Mouse (Mus musculus) urinary bladder, adult 18-20 months (tissue): Measurements from ENCODE around the gene Fam217a.
"Not testable (repeated sequence)": the region's sequence is repeated elsewhere in the genome, so short reads cannot be mapped to it uniquely, and the experiment has no call there.

ENCODE experiments used
- DNase-seq, 2 experiments: peaks; one replicate each; pipeline ENCODE4 v3.0.0; 2022; ENCODE audit warnings: low spot score in 2 of 2, mixed read lengths in 2 of 2

Fam217a gene

DNA sequence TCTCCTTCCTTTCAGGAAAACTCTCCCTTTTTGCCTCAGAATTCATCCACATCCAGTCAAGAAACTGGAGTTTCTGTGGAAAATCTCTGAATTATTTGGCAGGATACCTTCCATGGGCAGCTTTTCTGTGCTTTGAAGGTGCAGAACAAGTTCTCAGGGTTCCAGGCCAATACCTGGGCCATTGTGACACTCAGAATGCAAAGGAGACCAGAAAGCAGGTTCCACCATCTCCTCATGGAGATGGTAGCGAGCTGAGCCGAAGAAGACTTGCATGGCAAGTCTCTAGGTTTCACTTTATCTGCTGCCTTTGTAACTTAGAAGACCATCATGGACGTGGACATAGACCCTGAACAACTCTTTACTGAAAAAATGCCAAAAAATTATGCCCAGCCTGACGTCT, at the start of gene Fam217a, which contains the start of gene 4933417A18Rik:
Gene Fam217a, minus strand, starts transcription at position 101 of the 400 bp plus-strand sequence.
Gene 4933417A18Rik, plus strand, starts transcription at position 200 of the 400 bp plus-strand sequence.
- DNase-seq = no peak

DNA sequence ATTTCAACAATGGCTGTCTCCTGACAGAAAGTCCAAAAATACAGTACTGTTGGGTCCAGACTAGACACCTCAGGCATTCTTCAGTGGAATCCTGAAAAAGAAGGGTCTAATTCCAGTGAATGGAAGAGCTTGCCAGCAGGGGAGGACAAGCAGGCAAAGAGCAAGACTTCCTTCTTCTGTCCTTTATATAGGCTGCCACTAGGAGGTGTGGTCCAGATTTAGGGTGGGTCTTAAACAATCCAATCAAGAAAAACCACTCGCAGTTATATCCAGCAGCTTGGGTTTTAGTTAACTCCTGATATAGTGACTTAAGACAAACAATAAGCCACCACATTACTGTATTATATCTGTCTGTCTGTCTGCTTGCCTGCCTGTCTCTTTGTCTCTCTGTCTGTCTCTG, 49.7 kb upstream of the Fam217a start:
- no peak for DNase-seq

DNA sequence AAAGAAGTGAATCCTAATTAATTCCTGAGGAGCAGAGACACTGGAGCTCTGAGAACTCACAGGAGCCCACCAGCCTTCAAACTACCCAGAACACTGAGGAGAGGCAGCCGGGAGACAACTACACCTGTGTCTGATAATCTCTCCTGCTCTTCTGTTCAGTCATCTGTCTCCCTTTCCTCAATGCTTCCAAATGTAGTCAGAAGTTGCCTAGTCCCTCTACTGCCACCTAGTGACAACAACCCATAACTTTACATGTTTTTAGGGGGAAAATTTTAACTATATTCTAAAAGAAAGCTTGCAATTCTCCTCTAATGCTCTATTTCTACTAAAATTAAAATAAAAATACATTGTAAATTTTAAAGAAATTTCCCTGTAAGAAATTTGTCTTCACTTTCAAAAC, 49.0 kb upstream of the Fam217a start:
- DNase-seq = no peak

DNA sequence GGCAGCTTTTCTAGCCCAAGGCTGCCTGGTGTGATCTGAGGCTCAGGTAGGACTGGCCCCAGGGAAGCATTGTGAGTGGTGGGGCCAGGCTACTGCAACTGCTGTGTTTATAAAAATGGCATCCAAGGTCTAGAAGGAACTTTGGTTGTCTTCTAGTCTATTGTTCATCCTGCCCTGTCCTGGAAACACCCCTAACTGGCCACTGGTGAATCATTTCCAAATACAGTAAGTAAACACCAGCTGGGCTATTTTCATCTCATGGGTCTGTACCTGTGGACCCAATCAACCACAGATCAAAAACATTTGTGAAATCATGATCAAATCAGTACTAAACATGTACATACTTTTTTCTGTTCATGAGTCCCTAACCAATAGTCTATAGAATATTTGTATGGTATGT, 48.3 kb upstream of the Fam217a start:
- DNase-seq = not testable (repeated sequence)

DNA sequence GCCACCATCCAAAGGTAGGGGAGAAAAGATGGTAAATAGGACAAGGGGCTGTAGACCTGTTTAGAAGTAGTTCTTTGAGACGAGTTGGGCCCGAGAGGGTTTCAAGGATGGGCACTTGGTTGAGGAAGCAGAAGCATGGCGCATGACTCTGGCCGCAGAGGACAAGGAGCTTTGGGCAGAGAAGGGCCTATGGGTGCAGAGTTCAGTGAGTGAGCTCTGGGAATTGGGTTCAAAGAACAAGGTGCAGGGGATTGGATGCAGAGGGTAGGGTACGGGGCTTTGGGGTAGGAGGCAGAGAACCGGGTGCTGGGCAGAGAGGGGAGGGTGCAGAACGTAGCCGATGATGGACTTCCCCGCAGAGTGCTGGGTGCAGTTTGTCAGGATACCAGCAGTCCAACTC, 41.5 kb upstream of the Fam217a start:
- not testable (repeated sequence) for DNase-seq

DNA sequence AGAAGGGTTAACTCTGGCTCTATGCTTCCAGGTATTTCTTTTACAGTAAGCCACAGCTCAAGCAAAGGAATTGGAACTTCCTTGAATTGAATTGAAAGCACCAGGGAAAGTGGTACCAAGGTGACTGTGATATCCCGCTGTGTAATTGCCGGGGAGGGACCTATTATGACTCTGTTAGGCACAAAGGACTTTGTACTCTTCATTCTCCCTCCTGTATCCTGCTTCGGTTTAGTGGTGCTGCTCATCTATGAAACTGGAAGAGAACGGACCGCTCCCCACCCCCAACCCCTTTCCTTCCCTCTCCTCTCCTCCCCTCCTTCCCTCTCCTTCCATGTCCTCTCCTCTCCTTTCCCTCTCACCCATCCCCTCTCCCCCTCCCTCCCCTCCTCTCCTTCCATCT, 40.8 kb upstream of the Fam217a start:
- no peak for DNase-seq

DNA sequence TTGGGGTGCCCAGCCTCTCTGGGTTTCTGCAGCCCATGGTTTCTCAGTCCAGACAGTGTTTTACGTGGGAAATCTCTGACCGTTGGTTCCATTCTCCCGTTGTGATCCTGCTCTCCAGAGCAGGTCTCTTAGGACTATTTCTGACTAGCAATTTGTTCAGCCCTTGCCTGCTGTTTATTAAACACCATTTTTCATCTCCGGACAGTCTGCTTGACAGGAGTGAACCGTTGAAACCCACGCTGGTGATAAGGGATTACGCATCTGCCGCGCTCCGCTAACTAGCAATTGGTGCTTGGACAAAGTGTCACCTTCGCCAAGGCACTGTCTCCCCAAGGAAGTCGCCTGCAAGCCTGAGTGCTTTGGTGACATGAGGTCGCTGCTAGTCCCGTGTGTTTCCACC, 40.3 kb upstream of the Fam217a start:
- peak in 1 of 2 experiments; percentile 9 for DNase-seq

DNA sequence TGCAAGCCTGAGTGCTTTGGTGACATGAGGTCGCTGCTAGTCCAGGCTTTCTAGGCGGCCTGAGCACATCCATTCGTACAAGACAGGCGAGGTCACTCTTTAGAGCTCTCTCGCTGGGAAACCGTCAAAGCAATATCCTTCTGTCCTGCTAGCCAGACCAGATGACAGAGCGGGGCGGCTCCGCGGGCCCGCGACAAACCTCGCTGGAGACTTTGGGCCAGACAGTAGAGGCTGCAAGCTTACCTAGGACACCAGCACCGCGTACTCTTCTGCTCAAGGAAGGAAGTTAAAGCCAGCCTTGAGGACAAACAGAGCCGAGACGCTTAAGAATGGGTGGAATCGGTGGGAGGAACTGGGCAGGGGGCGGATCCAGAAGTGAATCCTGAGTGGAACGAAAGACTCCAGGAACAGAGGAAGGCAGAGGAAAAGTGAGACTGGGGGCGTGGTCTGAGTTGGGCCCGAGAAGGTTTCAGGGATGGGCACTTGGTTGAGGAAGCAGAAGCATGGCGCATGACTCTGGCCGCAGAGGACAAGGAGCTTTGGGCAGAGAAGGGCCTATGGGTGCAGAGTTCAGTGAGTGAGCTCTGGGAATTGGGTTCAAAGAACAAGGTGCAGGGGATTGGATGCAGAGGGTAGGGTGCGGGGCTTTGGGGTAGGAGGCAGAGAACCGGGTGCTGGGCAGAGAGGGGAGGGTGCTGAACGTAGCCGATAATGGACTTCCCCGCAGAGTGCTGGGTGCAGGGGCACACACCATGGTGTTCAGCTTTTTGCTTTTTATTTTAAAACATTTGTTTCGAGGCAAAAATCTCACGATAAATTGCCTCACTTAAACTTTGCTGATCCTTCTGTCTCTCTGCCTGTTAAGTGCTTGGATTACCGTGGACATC, 39.6 kb upstream of the Fam217a start, which contains the start of gene Eci3:
Gene Eci3, minus strand, starts transcription at position 300 of the 887 bp plus-strand sequence.
- DNase-seq = peak; percentile 36 to 45

DNA sequence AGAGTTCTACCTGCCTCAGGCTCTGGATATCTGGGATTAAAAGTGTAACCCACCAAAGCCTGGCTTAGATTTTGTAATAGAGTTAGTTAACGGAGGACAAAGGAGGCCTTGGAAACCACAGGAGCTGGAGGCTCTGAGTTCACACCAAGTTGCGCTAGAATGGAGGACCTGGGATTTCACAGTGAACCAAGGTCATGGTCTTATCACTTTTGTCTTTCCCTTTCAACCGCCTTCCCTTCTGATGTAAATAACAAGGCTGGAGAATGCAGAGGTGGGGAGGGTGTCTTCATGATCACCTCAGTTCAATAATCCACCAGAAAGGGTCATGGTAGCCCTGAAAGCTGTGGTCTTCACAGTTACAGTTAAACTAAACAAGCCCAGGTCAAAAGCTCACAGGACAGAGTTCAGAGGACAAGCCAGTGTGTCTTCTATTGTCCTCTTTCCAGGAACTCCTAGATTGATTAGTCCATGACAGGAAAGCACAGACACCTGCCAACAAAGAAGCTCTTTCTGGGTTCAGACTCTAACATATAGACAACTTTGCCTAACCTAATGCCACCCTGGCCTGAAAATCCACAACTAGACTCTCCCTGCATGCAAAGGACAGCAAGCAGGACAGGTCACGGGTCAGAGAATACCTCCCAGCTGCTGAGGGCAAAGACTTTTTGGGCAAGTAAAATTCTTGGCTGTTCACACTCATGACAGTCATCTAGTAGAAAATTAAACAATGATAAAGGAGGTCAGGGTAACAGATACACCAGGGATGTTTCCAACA, 37.1 kb upstream of the Fam217a start:
- no peak for DNase-seq

DNA sequence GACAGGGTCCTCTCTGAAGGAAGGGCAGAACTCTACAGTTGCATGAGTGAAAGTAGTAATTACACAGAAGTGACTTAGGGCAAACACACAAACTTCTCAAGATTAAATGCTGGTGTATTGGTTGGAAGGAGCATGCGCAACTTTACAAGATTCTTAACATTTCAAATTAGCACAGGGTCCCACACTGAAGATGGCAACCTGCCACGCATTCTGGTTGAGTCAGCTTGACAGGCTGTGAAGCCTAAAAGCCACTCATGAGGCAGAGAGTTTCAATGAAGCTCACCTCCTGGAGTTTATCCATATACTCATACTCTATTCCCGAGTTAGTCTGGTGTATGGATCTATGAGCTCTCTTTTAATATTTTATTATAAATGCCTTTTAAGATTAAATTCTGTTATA, 34.0 kb upstream of the Fam217a start:
- DNase-seq = not testable (repeated sequence)

DNA sequence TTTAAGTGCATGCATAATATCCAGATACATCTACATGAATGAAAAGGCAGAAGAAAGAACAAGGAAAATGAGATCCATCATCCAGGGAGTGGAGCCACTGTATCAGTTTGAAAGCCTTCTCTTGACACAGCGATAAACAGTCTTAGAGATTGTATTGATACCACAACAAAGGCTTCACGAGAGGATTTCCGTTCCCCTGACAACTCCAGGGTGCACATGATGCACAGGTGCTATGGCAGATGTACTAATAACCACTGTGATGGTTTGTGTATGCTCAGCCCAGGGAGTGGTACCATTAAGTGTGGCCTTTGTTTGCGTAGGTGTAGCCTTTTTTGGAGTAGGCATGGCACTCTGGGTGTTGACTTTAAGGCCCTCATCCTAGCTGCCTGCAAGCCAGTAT, 32.8 kb upstream of the Fam217a start:
- DNase-seq = no peak

DNA sequence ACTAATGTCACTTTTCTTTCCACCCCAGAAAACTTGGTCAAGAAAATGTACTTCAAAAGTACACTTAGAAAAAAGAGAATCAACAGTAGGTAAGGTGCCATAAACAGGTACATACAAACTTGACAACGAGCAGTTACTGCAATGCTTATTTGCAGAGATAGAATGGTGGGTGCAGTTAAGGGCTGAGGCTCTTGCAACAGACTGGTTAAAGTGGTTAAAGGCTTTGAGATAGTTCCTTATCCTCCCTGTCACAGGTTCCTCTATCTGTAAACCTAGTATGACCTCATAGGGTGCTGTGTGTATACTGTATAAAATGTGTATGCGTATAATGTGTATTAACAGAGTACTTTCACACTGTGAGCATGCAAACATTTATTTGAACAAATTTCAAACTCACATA, 27.3 kb upstream of the Fam217a start:
- not testable (repeated sequence) for DNase-seq

DNA sequence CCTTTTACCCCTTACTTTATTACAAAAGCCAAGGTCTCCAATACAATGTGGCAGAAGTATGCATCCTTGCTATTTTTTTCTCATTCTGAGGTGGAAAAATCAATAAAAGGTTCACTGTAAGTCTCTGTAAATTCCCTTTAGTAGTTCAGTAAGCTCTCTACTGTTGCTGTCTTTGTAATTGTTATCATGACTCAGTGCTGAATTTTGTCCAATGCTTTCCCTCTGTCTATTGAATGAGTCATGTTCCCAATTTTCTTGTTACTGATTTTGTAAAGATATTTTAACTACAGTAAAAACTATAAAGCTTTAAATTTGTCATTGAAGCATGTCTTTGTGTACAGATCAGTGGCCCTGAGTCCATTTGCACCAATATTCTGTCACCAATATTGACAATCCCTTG, 18.3 kb upstream of the Fam217a start:
- DNase-seq = no peak

DNA sequence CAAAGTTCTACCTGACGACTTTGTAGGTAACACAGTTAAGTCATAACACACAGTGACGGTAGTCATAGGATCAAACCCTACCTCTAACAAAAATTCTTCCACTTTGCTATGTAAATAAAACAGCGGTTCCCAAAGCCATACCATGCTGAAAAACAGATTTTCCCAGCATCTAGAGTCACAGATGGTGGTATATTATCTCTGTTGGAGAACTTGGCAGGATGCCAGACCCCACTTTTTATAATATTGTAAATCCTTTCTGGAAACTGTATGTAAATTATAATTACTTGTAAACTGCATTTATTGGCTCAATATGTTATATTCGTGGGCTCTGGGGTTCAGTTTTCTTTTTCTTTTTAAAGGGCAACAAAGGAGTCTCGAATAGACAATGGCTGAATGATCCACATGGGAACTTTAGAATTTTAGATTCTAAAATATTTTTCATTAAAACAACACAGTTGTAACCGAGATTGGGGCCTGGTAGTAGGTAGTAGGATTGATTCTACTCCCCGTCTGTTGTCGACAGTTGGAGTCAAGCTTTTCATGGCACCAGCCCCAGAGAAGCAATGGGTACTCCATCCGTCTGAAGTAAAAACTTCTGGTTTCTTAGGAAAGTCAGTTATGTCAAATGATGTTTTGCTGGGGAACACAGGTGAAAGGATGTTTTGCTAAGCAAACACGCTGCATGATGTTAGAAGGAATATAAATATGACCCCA, 11.0 kb upstream of the Fam217a start:
- no peak for DNase-seq

DNA sequence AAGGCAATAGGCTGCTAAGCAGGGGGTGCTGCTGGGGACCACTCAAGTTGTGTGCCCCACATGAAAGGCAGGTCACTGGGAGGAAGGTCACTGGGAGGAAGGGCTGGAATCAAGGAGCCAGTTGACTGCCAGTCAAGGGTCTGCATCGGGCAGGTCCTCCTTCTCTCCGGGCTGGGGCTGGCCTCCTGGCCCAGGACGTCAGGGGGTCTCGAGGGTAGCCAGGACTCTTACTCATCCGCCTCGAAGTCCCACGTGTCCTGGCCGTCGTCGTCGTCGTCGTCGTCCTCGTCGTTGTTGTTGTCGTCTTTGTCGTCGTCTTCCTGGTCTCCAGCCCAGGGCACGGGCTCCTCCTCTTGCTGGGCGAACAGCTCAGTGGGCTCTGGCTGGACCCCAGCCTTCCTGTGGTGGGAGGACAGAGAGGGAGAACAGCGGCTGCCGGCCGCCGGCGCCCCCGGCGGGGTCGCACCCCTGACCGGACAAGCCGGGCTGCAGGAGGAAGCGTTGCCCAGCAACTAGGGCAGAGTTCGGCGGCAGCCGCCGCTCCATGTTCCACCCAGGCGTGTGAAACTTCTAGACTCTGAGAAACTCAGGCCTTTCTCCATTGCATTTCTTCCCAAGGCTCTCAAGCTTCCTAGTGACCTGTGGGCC, 7.5 kb downstream of the Fam217a start:
- no peak for DNase-seq

DNA sequence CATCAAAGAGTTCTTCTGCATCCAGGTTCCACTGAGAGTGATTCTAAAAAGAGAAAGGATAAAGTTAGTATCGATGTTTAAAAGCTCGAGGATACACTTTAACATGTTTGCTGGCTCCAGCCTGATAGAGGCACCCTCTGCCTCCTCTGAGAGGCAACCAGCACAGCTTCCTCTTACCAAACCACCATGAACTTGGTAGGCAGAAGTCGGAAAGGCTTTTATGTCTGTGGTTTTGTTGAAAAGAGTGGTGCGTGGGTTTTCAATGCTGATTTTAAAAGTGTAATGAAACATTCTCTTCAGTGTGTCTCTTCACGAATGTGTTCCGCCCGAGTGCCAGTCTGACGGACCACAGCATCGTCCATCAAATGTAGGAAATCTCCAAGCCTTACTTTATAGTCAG, 9.5 kb downstream of the Fam217a start:
- DNase-seq = no peak

DNA sequence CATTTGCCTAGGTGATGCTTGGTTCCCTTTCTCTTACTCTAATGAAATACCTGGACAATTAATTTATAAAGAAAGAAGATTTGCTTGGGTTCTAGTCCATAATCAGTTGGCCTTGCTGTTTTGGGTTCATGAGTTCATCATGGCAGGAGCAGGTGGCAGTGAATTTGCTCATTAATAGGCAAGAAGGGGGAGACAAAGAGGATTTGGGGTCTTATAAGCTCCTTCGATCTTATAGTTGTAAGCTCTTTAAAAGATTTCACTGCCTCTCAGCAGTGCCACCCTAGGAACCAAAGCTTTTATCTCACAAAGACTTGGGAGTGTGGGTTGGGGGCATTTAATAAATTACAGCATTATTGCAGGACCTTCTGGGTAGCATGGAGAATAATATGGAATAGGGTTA, 31.2 kb downstream of the Fam217a start:
- DNase-seq = no peak

DNA sequence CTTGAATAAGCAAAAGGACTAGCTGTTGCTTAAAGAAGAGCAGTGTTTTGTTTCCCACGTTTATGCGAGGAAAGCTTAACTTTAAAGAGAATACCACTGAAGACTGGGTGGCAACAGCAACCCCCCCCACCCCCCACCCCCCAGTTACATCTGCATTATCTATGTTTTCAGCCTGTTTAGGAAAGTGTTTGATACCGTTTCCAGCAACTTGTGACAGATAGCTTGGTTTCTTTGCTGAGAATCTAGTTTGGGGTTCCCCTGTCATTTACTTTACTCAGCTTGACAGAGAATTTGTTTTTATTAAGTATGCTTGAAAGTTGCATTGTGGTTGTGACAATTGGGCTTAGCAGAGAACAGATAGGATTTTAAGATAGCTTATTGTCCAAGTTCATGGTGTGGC, 47.6 kb downstream of the Fam217a start:
- DNase-seq = no peak

DNA sequence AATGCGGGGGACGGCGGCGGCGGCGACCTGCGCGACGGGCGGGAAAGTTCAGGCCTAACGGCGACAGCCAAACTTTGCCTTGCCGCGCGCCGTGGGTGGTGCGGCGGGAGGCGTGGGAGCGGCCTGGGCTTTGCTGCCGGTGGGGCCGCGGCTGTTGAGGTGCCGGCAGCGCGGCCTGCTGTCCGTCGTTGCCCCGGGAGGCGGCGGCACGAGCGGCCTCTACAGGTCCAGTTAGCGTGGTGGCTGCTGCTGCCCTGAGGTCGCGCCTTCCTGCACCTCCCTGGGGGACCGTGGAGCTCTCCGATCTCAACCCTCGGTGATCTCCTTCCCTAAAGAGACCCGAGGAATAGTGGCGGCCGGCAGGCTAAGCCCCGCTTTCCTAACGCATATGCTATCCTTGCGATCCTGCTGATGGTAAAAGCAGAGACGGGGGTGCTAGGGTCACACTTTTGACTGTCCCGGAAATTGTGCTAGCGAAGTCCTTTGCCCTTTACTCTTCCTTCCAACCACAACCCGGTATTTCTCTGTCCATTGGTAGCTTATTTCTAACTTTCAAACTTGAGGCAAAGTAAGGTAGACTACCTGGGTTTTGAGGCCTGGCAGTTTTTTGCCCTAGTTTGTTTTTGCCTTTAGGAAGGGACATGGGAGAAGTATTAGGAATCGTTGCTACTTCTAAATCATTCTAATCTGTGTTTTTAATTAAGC, 48.2 kb downstream of the Fam217a start:
- DNase-seq = peak in 1 of 2 experiments; percentile 34

DNA sequence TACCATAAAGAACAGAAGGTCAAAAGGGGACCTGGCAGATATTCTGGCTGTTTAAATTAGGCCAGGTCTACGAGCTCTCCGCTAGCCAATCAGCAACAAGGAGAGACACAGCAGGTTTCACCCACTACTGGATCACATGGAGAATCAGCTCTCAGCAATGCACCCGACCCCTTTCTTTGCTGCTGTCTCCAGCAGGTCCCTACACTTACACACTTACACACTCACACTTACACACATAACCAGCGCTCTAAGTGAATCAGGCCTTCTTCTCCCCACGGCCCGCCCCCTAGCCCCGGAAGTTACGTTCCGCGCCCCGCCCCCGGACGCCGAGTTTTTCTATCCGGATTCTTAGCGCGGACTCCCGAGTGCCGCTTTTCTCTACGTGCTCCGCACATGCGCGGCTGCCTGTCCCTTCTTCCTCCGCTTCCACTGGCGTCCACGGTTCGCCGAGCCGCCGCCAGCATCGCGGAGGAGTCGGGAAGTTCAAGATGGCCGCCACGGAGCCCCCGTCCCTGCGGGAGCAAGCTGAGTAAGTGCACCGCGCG, 48.9 kb downstream of the Fam217a start, which contains the start of gene Prpf4b:
Gene Prpf4b, plus strand, starts transcription at position 137 of the 545 bp plus-strand sequence.
- DNase-seq = peak; percentile 88 to 89
